Mouse (Mus musculus): ENCODE measurements around the gene Gm8113. TPM values are rescaled to one million over a fixed set of nuclear protein-coding genes. Genes with fewer than 3 reads are reported as not detected.
"Not testable (repeated sequence)": the region's sequence is repeated elsewhere in the genome, so short reads cannot be mapped to it uniquely, and the experiment has no call there.

Gm8113 gene
- polyA plus RNA-seq (2012; rRNA removed), result 9.7 and 19.9 TPM in 2 replicates

DNA sequence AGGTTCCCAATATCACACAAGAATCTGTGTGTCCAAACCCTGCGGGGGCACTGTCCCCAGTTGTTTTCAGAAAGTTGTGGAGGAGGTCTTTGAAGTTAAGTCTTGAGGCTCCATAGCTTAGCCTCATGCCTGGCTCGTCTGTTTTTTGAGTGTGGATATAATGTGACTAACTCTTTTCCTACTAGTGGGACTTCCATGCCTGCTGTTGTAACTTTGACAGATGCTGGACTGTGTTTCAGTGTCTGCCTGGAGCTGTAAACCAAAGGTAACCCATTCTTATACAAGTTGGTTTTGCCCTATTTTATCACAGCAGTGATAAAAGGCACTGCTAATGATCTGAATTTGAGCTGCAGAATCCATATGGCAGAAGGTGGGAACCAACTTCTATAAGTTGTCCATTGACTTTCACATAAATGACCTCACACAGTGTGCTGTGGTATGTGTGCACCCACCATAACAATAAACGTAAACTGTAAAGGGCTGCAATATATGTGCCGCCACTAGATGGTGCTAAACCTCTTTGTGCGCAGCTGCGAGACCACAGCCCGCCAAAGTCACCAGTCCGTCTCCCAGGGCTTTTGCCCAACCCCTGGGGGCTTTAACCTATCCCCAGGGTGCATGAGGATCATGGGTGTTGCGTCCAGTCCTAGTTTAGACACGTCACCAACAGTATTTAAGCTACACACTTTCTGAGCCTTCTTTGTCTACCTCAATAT, at the start of gene Gm8113:
Gene Gm8113, plus strand, starts transcription at position 703 of the 716 bp plus-strand sequence.
- Histone ChIP-seq H3K27ac (ENCODE audit: control insufficient read depth, insufficient read depth, low read length) (peak within 1 kb of the TSS; percentile 32; the same call in 1 of the 2 replicates), H3K4me3 (ENCODE audit: control insufficient read depth, insufficient read depth, low read length) (peak within 1 kb of the TSS; percentile 84)
- WGBS, result 11% methylated on average over 10 of the region's 10 CpGs
- peak; percentile 42 for DNase-seq
- H3K36me3 ChIP-seq (ENCODE audit: control insufficient read depth, insufficient read depth, low read length); H3K27me3 ChIP-seq (ENCODE audit: control insufficient read depth, insufficient read depth, low read length); H3K4me1 ChIP-seq (replicated peaks; ENCODE audit: control insufficient read depth, insufficient read depth, low read length): not testable (repeated sequence)
- TF ChIP-seq CTCF (IDR thresholded peaks at IDR 0.05; ENCODE audit: borderline replicate concordance, control insufficient read depth, extremely low read depth, insufficient read depth, low read length, poor library complexity), result peak; percentile 70; the same call in 1 of the 2 replicates

DNA sequence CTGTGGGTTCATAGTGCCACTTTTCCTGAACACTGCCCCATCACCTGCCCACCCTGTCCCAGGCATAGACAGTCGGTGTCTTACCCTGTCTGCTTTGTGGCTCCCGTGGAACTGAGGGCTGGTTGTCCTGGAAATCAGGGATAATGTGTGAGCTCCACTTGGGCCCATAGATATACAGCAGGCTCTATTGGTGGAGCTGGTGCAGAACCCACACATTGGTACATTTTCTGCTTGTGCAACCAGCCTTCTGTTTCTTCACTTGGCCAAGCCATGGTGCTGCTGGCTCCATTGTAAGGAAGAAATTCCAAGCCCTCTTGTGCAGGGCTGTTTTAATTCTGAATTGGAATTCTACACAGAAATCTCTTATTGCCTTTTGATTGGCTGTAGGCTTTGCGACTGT, 49.8 kb upstream of the Gm8113 start, which contains the start of gene Ear1:
Gene Ear1, minus strand, starts transcription at position 101 of the 400 bp plus-strand sequence.
- WGBS, result 94% methylated on average over 3 of the region's 3 CpGs
- not testable (repeated sequence) for H3K27ac ChIP-seq (ENCODE audit: control insufficient read depth, insufficient read depth, low read length); H3K36me3 ChIP-seq (ENCODE audit: control insufficient read depth, insufficient read depth, low read length)

DNA sequence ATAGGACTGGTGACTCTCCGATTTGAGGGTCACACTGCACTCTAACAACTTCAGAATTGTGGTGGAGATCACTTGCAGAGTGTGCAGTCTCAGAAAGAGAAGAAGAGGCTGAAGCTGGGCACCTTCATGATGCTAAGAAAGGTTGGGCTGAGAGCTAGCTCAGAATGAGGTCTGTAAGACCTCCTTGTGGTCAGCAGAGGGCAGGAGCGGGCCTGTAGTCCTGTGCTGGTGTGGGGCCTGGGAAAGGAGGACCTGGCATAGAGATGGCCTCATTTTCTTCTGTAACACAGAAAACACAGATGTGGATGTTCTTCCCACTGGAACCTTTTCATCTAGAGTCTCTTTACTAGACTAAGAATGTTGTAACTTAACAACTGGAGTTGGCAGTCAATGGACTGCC, 47.4 kb upstream of the Gm8113 start:
- H3K4me1 ChIP-seq (replicated peaks; ENCODE audit: control insufficient read depth, insufficient read depth, low read length); H3K27ac ChIP-seq (ENCODE audit: control insufficient read depth, insufficient read depth, low read length); H3K27me3 ChIP-seq (ENCODE audit: control insufficient read depth, insufficient read depth, low read length); H3K4me3 ChIP-seq (ENCODE audit: control insufficient read depth, insufficient read depth, low read length); DNase-seq; H3K36me3 ChIP-seq (ENCODE audit: control insufficient read depth, insufficient read depth, low read length): not testable (repeated sequence)
- 57% methylated on average over 1 of the region's 2 CpGs for WGBS

More for the DNA sequence above, 49.8 kb upstream of the Gm8113 start, which contains the start of gene Ear1:
- not testable (repeated sequence) for H3K4me1 ChIP-seq (replicated peaks; ENCODE audit: control insufficient read depth, insufficient read depth, low read length); DNase-seq; H3K27me3 ChIP-seq (ENCODE audit: control insufficient read depth, insufficient read depth, low read length); H3K4me3 ChIP-seq (ENCODE audit: control insufficient read depth, insufficient read depth, low read length)

DNA sequence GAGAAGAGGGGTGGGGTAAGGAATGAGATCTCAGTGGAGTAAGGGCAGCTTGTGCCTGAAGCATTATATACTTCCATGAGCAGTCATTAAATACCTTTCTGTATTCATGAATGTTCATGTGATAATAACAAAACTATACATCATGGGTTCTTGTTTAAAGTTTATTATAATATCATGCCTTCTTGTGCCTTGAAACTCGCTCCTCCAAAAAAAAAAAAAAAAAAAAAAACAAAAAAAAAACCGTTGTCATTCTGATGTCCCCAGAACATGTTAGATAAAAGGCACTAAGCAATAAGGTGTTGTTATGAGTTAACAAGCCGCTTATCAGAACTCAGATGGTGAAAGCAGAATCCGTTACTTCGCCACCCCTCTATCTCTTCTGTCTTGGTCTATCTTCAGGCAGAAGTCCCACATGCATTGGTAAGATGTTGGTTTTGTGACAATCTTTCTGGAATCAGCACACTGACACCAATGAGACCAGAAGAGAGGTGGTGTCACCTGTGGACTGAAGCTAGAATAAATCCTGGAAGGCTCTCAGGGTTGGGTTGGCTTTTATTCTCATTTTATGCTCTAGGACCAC, 45.1 kb upstream of the Gm8113 start:
- not testable (repeated sequence) for H3K4me3 ChIP-seq (ENCODE audit: control insufficient read depth, insufficient read depth, low read length); H3K4me1 ChIP-seq (replicated peaks; ENCODE audit: control insufficient read depth, insufficient read depth, low read length); H3K36me3 ChIP-seq (ENCODE audit: control insufficient read depth, insufficient read depth, low read length); H3K27ac ChIP-seq (ENCODE audit: control insufficient read depth, insufficient read depth, low read length); H3K27me3 ChIP-seq (ENCODE audit: control insufficient read depth, insufficient read depth, low read length); DNase-seq
- 92% methylated on average over 5 of the region's 5 CpGs for WGBS

DNA sequence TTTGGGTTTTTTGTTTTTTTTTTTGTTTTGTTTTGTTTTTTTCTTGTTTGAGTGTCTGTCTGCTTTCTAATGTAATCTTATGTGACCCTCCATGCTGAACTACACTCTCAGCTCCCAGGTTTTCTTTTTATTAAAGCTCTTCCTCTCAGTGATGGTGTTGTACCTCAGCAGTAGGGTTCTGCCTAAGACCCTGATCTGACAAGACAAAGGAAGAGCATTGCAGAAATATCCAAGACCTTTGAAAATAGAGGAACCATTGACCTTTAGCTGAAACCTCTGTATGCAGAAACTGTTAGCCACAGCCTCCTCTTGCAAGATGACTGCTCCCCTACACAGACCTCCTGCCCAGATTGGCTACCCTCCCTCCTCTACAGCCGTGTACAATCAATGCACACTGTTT, 39.0 kb upstream of the Gm8113 start:
- H3K4me1 ChIP-seq (replicated peaks; ENCODE audit: control insufficient read depth, insufficient read depth, low read length); H3K27ac ChIP-seq (ENCODE audit: control insufficient read depth, insufficient read depth, low read length); H3K27me3 ChIP-seq (ENCODE audit: control insufficient read depth, insufficient read depth, low read length); H3K4me3 ChIP-seq (ENCODE audit: control insufficient read depth, insufficient read depth, low read length); DNase-seq; H3K36me3 ChIP-seq (ENCODE audit: control insufficient read depth, insufficient read depth, low read length): not testable (repeated sequence)
- WGBS, result 65% methylated on average over 1 of the region's 1 CpGs

DNA sequence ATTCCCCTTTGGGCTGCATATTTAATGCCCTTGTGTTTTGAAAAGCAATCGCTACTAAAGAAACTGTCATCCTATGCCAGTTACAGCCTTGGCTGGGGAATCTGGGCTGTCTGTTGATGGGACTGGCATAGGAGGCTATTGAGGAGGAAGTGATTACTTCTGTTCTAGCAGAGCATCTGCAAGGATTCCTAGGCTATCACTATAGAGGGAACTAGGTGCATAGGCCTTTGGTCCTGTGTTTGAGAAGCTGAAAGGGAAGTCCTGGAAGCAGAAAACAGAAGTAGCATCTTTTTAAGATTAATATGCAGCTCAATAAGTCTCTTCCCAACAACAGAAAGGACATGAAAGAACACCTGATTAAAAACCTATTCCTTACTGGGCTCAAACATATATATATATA, 33.9 kb upstream of the Gm8113 start:
- WGBS, result 100% methylated on average over 1 of the region's 1 CpGs
- H3K36me3 ChIP-seq (ENCODE audit: control insufficient read depth, insufficient read depth, low read length), result not testable (repeated sequence)

DNA sequence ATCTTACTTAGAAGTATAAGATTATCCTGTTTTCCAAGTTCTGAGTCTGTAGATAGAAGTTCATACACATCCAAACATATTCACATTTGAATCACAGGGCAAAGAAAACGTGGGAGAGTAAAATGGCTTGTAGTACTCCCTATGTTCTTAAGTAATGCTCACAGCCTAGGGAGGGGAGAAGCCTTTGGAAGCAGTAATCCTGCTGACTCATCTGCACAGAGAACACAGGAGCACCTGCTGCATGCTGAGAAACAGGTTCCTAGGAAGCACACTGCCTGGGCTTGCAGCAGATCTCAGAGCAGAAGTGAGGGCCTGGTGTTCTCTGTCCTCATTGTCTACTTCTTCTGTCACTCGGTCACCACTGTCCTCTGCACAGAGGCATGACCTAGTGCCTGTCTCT, 29.8 kb upstream of the Gm8113 start:
- not testable (repeated sequence) for H3K27ac ChIP-seq (ENCODE audit: control insufficient read depth, insufficient read depth, low read length); H3K27me3 ChIP-seq (ENCODE audit: control insufficient read depth, insufficient read depth, low read length); DNase-seq; H3K4me1 ChIP-seq (replicated peaks; ENCODE audit: control insufficient read depth, insufficient read depth, low read length); H3K4me3 ChIP-seq (ENCODE audit: control insufficient read depth, insufficient read depth, low read length); H3K36me3 ChIP-seq (ENCODE audit: control insufficient read depth, insufficient read depth, low read length)
- 41% methylated on average over 1 of the region's 2 CpGs for WGBS

More for the DNA sequence above, 33.9 kb upstream of the Gm8113 start:
- H3K4me3 ChIP-seq (ENCODE audit: control insufficient read depth, insufficient read depth, low read length); H3K27ac ChIP-seq (ENCODE audit: control insufficient read depth, insufficient read depth, low read length); H3K4me1 ChIP-seq (replicated peaks; ENCODE audit: control insufficient read depth, insufficient read depth, low read length); DNase-seq; H3K27me3 ChIP-seq (ENCODE audit: control insufficient read depth, insufficient read depth, low read length): not testable (repeated sequence)

DNA sequence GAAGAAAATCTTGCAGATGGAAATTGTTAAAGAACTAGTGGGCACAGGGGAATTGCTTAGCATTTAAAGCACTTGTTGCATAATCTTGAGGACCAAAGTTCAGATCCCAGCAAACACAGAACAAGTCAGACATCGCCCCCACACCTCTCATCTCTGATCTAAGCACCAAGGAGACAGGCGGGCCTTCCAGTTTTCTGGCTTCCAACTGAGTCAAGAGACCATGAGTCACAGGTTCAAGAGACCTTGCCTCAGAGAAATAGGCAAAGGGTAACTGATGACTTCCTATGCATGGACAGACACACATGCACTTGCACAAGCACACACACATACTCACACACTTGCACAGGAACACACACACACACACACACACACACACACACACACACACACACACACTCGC, 26.6 kb upstream of the Gm8113 start:
- not testable (repeated sequence) for H3K27me3 ChIP-seq (ENCODE audit: control insufficient read depth, insufficient read depth, low read length); H3K4me3 ChIP-seq (ENCODE audit: control insufficient read depth, insufficient read depth, low read length); H3K4me1 ChIP-seq (replicated peaks; ENCODE audit: control insufficient read depth, insufficient read depth, low read length); H3K36me3 ChIP-seq (ENCODE audit: control insufficient read depth, insufficient read depth, low read length); H3K27ac ChIP-seq (ENCODE audit: control insufficient read depth, insufficient read depth, low read length); DNase-seq
- WGBS, result 84% methylated on average over 3 of the region's 3 CpGs

DNA sequence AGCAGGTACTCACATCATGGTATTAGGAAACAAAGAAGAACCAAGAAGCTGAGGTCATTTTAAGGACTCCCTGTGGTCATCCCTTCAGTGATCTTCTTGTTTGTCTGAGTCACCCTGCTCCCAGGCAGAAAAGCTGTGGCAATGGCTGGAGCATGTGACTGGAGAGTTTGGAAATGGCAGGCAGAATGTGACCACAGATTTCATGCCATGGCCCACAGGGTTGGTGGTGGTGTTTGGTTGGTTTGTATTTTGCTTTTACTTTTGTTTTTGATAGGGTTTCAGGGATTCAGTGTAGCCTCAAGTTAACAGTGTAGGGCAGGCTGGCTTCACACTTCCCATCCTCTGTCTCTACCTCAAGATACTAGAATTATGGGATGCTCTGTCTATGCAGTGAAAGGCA, 7.0 kb upstream of the Gm8113 start:
- not testable (repeated sequence) for DNase-seq; H3K27me3 ChIP-seq (ENCODE audit: control insufficient read depth, insufficient read depth, low read length); H3K36me3 ChIP-seq (ENCODE audit: control insufficient read depth, insufficient read depth, low read length); H3K27ac ChIP-seq (ENCODE audit: control insufficient read depth, insufficient read depth, low read length); H3K4me3 ChIP-seq (ENCODE audit: control insufficient read depth, insufficient read depth, low read length); H3K4me1 ChIP-seq (replicated peaks; ENCODE audit: control insufficient read depth, insufficient read depth, low read length)

DNA sequence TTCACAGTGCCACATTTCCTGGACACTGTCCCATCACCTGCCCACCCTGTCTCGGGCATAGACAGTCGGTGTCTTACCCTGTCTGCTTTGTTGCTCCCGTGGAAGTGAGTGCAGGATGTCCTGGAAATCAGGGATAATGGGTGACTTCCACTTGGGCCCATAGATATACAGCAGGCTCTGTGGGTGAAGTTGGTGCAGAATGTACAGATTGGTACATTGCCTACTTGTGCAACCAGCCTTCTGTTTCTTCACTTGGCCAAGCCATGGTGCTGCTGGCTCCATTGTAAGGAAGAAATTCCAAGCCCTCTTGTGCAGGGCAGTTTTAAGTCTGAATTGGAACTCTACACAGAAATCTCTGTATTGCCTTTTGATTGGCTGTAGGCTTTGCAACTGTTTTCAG, 1.7 kb upstream of the Gm8113 start, which contains the start of gene Ear10:
Gene Ear10, minus strand, starts transcription at position 101 of the 400 bp plus-strand sequence.
- H3K36me3 ChIP-seq (ENCODE audit: control insufficient read depth, insufficient read depth, low read length); H3K27ac ChIP-seq (ENCODE audit: control insufficient read depth, insufficient read depth, low read length); DNase-seq; H3K4me3 ChIP-seq (ENCODE audit: control insufficient read depth, insufficient read depth, low read length); H3K27me3 ChIP-seq (ENCODE audit: control insufficient read depth, insufficient read depth, low read length); H3K4me1 ChIP-seq (replicated peaks; ENCODE audit: control insufficient read depth, insufficient read depth, low read length): not testable (repeated sequence)
- 91% methylated on average over 3 of the region's 3 CpGs for WGBS

Data from thymus, adult 2 months (tissue).